Comparison of ENCODE assay signal across 21 mouse cellular contexts in genomic region chr13:49238737-49239136, GRCm38 (mm10). TPM values are rescaled to one million over a fixed set of nuclear protein-coding genes. Genes with fewer than 3 reads are reported as not detected.
A peak's percentile ranks its signal among the peaks of the same experiment; 100 is the strongest.
DNase-seq lines count a peak whose midpoint lies in the region; ATAC-seq and TF ChIP-seq lines count a peak whose summit lies in the region.
"Had no signal": no experiment of that assay in that cellular context is flagged by ENCODE, and none has a peak within 500 bp of the region (broad histone marks: within the 10 kb centered on the region; RNA-seq: fewer than 3 reads in every experiment).

No protein-coding gene starts in this region.

- TF ChIP-seq POLR2A in myocyte (IDR thresholded peaks at IDR 0.05; ENCODE audit: insufficient read length, low read depth) = no peak

- 93% methylated on average over 8 of the region's 8 CpGs for WGBS in midbrain, embryonic 11.5 days
- WGBS in midbrain, postnatal 0 days = 94% methylated on average over 8 of the region's 8 CpGs

- no peak overlapping the region for H3K4me2 ChIP-seq in midbrain, embryonic 11.5 days
- no peak overlapping the region for H3K4me2 ChIP-seq in midbrain, postnatal 0 days (ENCODE audit: low read depth, low read length, poor library complexity, severe bottlenecking)
- no peak overlapping the region for H3K4me2 ChIP-seq in myocyte (ENCODE audit: low read depth)

- no peak overlapping the region for H3ac ChIP-seq in myocyte (ENCODE audit: control insufficient read depth, insufficient read length)

- H3K27ac ChIP-seq in midbrain, embryonic 11.5 days (ENCODE audit: low read depth, low read length) = no peak overlapping the region
- no peak overlapping the region for H3K27ac ChIP-seq in midbrain, postnatal 0 days (ENCODE audit: low read depth, low read length)

- H3K27me3 ChIP-seq in megakaryocyte, embryonic 14.5 days (replicated peaks) = no peaks in the 10 kb centered on the region
- H3K27me3 ChIP-seq in midbrain, embryonic 11.5 days (ENCODE audit: control insufficient read depth, insufficient read depth, low read length) = no peaks in the 10 kb centered on the region
- H3K27me3 ChIP-seq in midbrain, postnatal 0 days (ENCODE audit: insufficient read depth, low read length) = no peaks in the 10 kb centered on the region
- H3K27me3 ChIP-seq in myocyte (ENCODE audit: control insufficient read depth, insufficient read depth, insufficient read length) = no peaks in the 10 kb centered on the region
- H3K27me3 ChIP-seq: CH12.LX, Patski had no signal

- H3K9me3 ChIP-seq in megakaryocyte, embryonic 14.5 days = 0 out of 2 replicates have a peak, but pooled peaks cover 4% of the 10 kb centered on the region
- H3K9me3 ChIP-seq in midbrain, embryonic 11.5 days (ENCODE audit: control insufficient read depth, low read length) = no peaks in the 10 kb centered on the region
- H3K9me3 ChIP-seq in midbrain, postnatal 0 days (ENCODE audit: low read length) = no peaks in the 10 kb centered on the region
- H3K9me3 ChIP-seq: G1E had no signal

- no peak for TF ChIP-seq CTCF in midbrain, postnatal 0 days (IDR thresholded peaks at IDR 0.05)

- H3K4me3 ChIP-seq in megakaryocyte, embryonic 14.5 days (replicated peaks) = peak overlapping the region; percentile 51
- H3K4me3 ChIP-seq in midbrain, embryonic 11.5 days (ENCODE audit: low read depth, low read length) = no peak overlapping the region
- H3K4me3 ChIP-seq in midbrain, postnatal 0 days (ENCODE audit: low read depth, low read length) = no peak overlapping the region
- no peak overlapping the region for H3K4me3 ChIP-seq in myocyte

- H3K4me1 ChIP-seq in megakaryocyte, embryonic 14.5 days = peaks cover 93% of the 10 kb centered on the region
- H3K4me1 ChIP-seq in midbrain, embryonic 11.5 days (ENCODE audit: control insufficient read depth, insufficient read depth, low read length) = no peaks in the 10 kb centered on the region
- no peaks in the 10 kb centered on the region for H3K4me1 ChIP-seq in midbrain, postnatal 0 days (ENCODE audit: insufficient read depth, low read length)

- ATAC-seq in megakaryocyte, adult 5-6 weeks (ENCODE audit: poor library complexity, severe bottlenecking) = no peak
- ATAC-seq in midbrain, embryonic 11.5 days (ENCODE audit: low FRiP score) = no peak
- no peak for ATAC-seq in midbrain, postnatal 0 days (ENCODE audit: low FRiP score)
- ATAC-seq: activated CD4-positive, CD25-positive, alpha-beta regulatory T cell, adult 4 months; CD4-positive, CD25-positive, alpha-beta regulatory T cell, adult 4 months; Patski had no signal

- H3K36me3 ChIP-seq in megakaryocyte, embryonic 14.5 days (replicated peaks; ENCODE audit: low read length) = peaks cover 93% of the 10 kb centered on the region
- H3K36me3 ChIP-seq in midbrain, embryonic 11.5 days (ENCODE audit: control insufficient read depth, insufficient read depth, low read length) = no peaks in the 10 kb centered on the region
- H3K36me3 ChIP-seq in midbrain, postnatal 0 days (ENCODE audit: insufficient read depth, low read length) = no peaks in the 10 kb centered on the region
- H3K36me3 ChIP-seq in myocyte (ENCODE audit: control insufficient read depth, insufficient read depth) = no peaks in the 10 kb centered on the region

- no peak overlapping the region for H3K9ac ChIP-seq in midbrain, embryonic 11.5 days (ENCODE audit: low read length)
- no peak overlapping the region for H3K9ac ChIP-seq in midbrain, postnatal 0 days (replicated peaks; ENCODE audit: low read length, poor library complexity, severe bottlenecking)

- peak; percentile 69 for DNase-seq in midbrain, embryonic 11.5 days (ENCODE audit: low spot score, missing footprints)
- no peak for DNase-seq in midbrain, postnatal 0 days (ENCODE audit: low spot score)
- DNase-seq in gastrocnemius, postnatal 4 days (ENCODE audit: low spot score in 2 of 2) = no peak
- DNase-seq: adrenal gland, adult 2 months; adrenal gland, adult 8-10 months; adrenal gland, postnatal 10 days; adrenal gland, postnatal 14 days; adrenal gland, postnatal 25 days; adrenal gland, postnatal 36 days; B cell, adult 2 months; cerebellum, adult 11 months; cerebellum, adult 11-12 months; cerebellum, adult 18-20 months had no signal

- H3K79me2 ChIP-seq in myocyte (ENCODE audit: control insufficient read depth, insufficient read depth) = no peaks in the 10 kb centered on the region

TF ChIP-seq in myocyte, 11 proteins besides CTCF, POLR2A, EP300 and RAD21:
- TF ChIP-seq POLR2AphosphoS2 (IDR thresholded peaks at IDR 0.05; ENCODE audit: insufficient read length, low read depth) (no peak), MYOG (IDR thresholded peaks at IDR 0.05; ENCODE audit: control insufficient read depth in 1 of 3, insufficient read depth in 1 of 3, insufficient read length in 2 of 3, low read depth in 2 of 3) (peak in 1 of 3 experiments; percentile 59), MYOD1 (IDR thresholded peaks at IDR 0.05; ENCODE audit: control insufficient read depth in 1 of 3, insufficient read length in 2 of 3, low read depth in 2 of 3) (peak in 2 of 3 experiments; percentile 41 to 43)

RNA-seq across cellular contexts. Expression of gene Susd3, which starts 9.8 kb away (rescaled TPM):
- polyA plus RNA-seq in megakaryocyte, embryonic 14.5 days (2012; ENCODE audit: insufficient read depth, low replicate concordance) = 289 and 697 TPM in 2 replicates
- 44.4 and 49.1 TPM in 2 replicates for total RNA-seq in megakaryocyte, adult 5-6 weeks (2015)
- 39.6 and 42.3 TPM in 2 replicates for total RNA-seq in megakaryocyte, adult 5-6 weeks (2017)
- polyA plus RNA-seq in midbrain, embryonic 11.5 days (2014; fragmentation: Nextera tagmentation; extraction: Ambion mirVana) = 0.81 and 1.1 TPM in 2 replicates
- total RNA-seq in midbrain, postnatal 0 days (2014; rRNA removed) = 0.33 and 1.2 TPM in 2 replicates
- polyA plus RNA-seq in midbrain, postnatal 0 days (2015; fragmentation: Nextera tagmentation; extraction: Ambion mirVana) = 0.63 and 0.92 TPM in 2 replicates
- polyA plus RNA-seq in myocyte (2012; fragmentation: generic; extraction: Trizol) = 2.2 TPM
- total RNA-seq in gastrocnemius, postnatal 4 days (2021) = 1 to 10 TPM in 1 of 2 experiments, under 1 TPM in 1; 0.61 to 1.5 TPM
- polyA plus RNA-seq: Patski had no signal

RNA-seq across cellular contexts. Expression of gene Card19, which starts 22.9 kb away (rescaled TPM):
- 534 and 845 TPM in 2 replicates for polyA plus RNA-seq in megakaryocyte, embryonic 14.5 days (2012; ENCODE audit: insufficient read depth, low replicate concordance)
- 85.5 and 103 TPM in 2 replicates for total RNA-seq in megakaryocyte, adult 5-6 weeks (2015)
- total RNA-seq in megakaryocyte, adult 5-6 weeks (2017) = 91.0 and 123 TPM in 2 replicates
- polyA plus RNA-seq in midbrain, embryonic 11.5 days (2014; fragmentation: Nextera tagmentation; extraction: Ambion mirVana) = 17.1 and 18.0 TPM in 2 replicates
- 25.8 and 32.7 TPM in 2 replicates for total RNA-seq in midbrain, postnatal 0 days (2014; rRNA removed)
- polyA plus RNA-seq in midbrain, postnatal 0 days (2015; fragmentation: Nextera tagmentation; extraction: Ambion mirVana) = 39.8 and 44.5 TPM in 2 replicates
- polyA plus RNA-seq in myocyte (2012; fragmentation: generic; extraction: Trizol) = 180 TPM
- 10 to 100 TPM; 54.5 to 62.9 TPM for total RNA-seq in gastrocnemius, postnatal 4 days (2021)

RNA-seq across cellular contexts. Expression of gene Ninj1, which starts 51.5 kb away (rescaled TPM):
- polyA plus RNA-seq in megakaryocyte, embryonic 14.5 days (2012; ENCODE audit: insufficient read depth, low replicate concordance) = 422 and 866 TPM in 2 replicates
- 76.1 and 81.6 TPM in 2 replicates for total RNA-seq in megakaryocyte, adult 5-6 weeks (2015)
- 33.4 and 48.2 TPM in 2 replicates for total RNA-seq in megakaryocyte, adult 5-6 weeks (2017)
- 17.5 TPM in 2 replicates for polyA plus RNA-seq in midbrain, embryonic 11.5 days (2014; fragmentation: Nextera tagmentation; extraction: Ambion mirVana)
- total RNA-seq in midbrain, postnatal 0 days (2014; rRNA removed) = 19.4 and 29.7 TPM in 2 replicates
- 34.8 and 36.5 TPM in 2 replicates for polyA plus RNA-seq in midbrain, postnatal 0 days (2015; fragmentation: Nextera tagmentation; extraction: Ambion mirVana)
- 124 TPM for polyA plus RNA-seq in myocyte (2012; fragmentation: generic; extraction: Trizol)
- 10 to 100 TPM; 23.7 to 26.1 TPM for total RNA-seq in gastrocnemius, postnatal 4 days (2021)

Comparison
In these comparisons a context has a peak if more than half of its experiments do, and no peak if none do; other contexts are left out.
1. RNA of gene Susd3, which starts 9.8 kb away (polyA plus RNA-seq): 289 to 697 TPM in megakaryocyte, embryonic 14.5 days; 2.2 TPM in myocyte (single experiment), 0.81 to 1.1 TPM in midbrain, embryonic 11.5 days and 0.63 to 0.92 TPM in midbrain, postnatal 0 days; every median in the first group is over 10 times any median in the second.